Mouse (Mus musculus) adipocyte (in vitro differentiated cells): Measurements from ENCODE around the gene 3110082I17Rik.

Source experiments
- DNase-seq: peaks from one replicate; pipeline ENCODE4 v3.0.0-alpha.2; 2016; ENCODE audit warnings: low spot score

Gene 3110082I17Rik

GRCm38 (mm10) chr5:139324691-139325394 is 135.5 kb downstream of the 3110082I17Rik start:
- DNase-seq = no peak

GRCm38 (mm10) chr5:139324045-139324491 is 136.3 kb downstream of the 3110082I17Rik start:
- DNase-seq = no peak

GRCm38 (mm10) chr5:139323260-139323924 is 136.9 kb downstream of the 3110082I17Rik start:
- DNase-seq = no peak

GRCm38 (mm10) chr5:139321331-139321730 is 139.0 kb downstream of the 3110082I17Rik start:
- no peak for DNase-seq

GRCm38 (mm10) chr5:139320424-139320823 is 139.9 kb downstream of the 3110082I17Rik start:
- DNase-seq = peak; percentile 75

- DNase-seq = no peak
These were observed 142.4 kb downstream of the 3110082I17Rik start for GRCm38 (mm10) chr5:139317751-139318504.

- no peak for DNase-seq
These were observed 143.2 kb downstream of the 3110082I17Rik start for GRCm38 (mm10) chr5:139316982-139317675.

GRCm38 (mm10) chr5:139314941-139315642 is 145.2 kb downstream of the 3110082I17Rik start:
- DNase-seq = no peak

- no peak for DNase-seq
These were observed 146.8 kb downstream of the 3110082I17Rik start for GRCm38 (mm10) chr5:139313536-139313935.

- no peak for DNase-seq
These were observed 148.5 kb downstream of the 3110082I17Rik start for GRCm38 (mm10) chr5:139311822-139312221.

- DNase-seq = no peak
These were observed 149.8 kb downstream of the 3110082I17Rik start for GRCm38 (mm10) chr5:139310477-139310876.

- DNase-seq = no peak
These were observed 150.4 kb downstream of the 3110082I17Rik start for GRCm38 (mm10) chr5:139309946-139310345.
